8 mouse cellular contexts compared by ENCODE assay signal in the genomic region with DNA sequence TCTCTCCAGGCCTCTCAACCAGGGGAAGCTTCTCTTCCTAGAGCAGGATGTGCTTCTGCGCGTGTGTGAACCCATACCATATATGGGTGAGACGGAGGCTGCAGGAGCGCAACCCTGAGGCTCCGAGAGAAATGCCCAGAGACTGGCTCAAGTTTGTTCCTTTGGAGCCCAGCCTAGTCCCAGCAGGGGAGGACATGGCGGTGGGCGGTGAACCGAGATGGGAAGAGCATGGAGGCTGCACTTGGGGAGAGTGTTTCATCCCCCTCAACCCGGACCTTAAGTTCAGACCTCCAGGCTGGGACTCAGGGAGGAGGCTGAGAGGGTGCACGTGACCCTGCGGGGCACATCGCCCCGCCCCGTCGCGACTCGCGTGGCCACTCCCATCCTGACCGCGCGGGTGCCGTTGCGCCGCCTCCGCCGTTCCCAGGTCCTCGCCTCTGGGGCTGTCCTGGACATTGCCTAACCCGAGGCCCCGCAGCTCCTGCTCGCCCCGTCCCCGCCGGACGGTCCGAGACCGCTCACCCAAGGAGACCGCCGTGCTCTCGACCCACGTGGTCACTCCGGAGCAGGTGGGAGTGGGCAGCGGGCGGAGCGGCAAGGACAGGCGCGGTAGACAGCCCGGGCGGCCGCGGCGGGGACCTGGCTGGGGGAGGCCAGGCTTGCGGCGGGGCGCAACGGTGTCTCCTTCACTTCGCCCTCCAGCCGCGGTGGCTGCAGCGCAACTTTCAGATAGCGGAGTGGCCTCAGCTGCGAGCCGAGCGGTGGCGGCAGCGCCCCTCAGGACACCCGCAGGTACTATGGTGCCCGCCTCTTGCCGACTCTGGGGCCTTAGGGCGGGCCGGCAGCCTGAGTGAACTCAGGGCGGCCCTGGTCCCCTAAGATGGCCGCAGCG. TPM values are rescaled to one million over a fixed set of nuclear protein-coding genes. Genes with fewer than 3 reads are reported as not detected.
DNase-seq lines count a peak whose midpoint lies in the region; ATAC-seq and TF ChIP-seq lines count a peak whose summit lies in the region.

No protein-coding gene starts in this region.

- H3K9ac ChIP-seq in heart, embryonic 13.5 days, result peak overlapping the region; percentile 99
- peak overlapping the region; percentile 92 for H3K9ac ChIP-seq in kidney, postnatal 0 days (ENCODE audit: low read depth, low read length)
- H3K9ac ChIP-seq in liver, embryonic 11.5 days (ENCODE audit: low read depth, low read length), result peak overlapping the region; percentile 96

- H3K9me3 ChIP-seq in heart, embryonic 13.5 days, result no peaks in the 10 kb centered on the region
- no peaks in the 10 kb centered on the region for H3K9me3 ChIP-seq in kidney, postnatal 0 days (replicated peaks; ENCODE audit: low read length)
- no peaks in the 10 kb centered on the region for H3K9me3 ChIP-seq in liver, embryonic 11.5 days (ENCODE audit: control insufficient read depth, low read length)

- peaks cover 35% of the 10 kb centered on the region for H3K36me3 ChIP-seq in heart, embryonic 13.5 days
- H3K36me3 ChIP-seq in kidney, postnatal 0 days (ENCODE audit: insufficient read depth, low read length), result peaks cover 11% of the 10 kb centered on the region
- peaks cover 17% of the 10 kb centered on the region for H3K36me3 ChIP-seq in liver, embryonic 11.5 days (ENCODE audit: control insufficient read depth, insufficient read depth, low read length)
- H3K36me3 ChIP-seq in myocyte (ENCODE audit: control insufficient read depth, insufficient read depth), result peaks cover 25% of the 10 kb centered on the region

- under 1% methylated on average over 72 of the region's 73 CpGs for WGBS in heart, embryonic 13.5 days
- WGBS in kidney, postnatal 0 days, result under 1% methylated on average over 72 of the region's 73 CpGs
- under 1% methylated on average over 73 of the region's 73 CpGs for WGBS in liver, embryonic 11.5 days

- peak; percentile 87 for TF ChIP-seq POLR2A in myocyte (IDR thresholded peaks at IDR 0.05; ENCODE audit: insufficient read length, low read depth)

- 0 out of 2 replicates have a peak, but pooled peaks have one; percentile 19 for TF ChIP-seq CTCF in kidney, postnatal 0 days (IDR thresholded peaks at IDR 0.05; ENCODE audit: low read depth)

- peaks cover 47% of the 10 kb centered on the region for H3K79me2 ChIP-seq in myocyte (ENCODE audit: control insufficient read depth, insufficient read depth)

- DNase-seq in kidney, postnatal 0 days (ENCODE audit: low spot score), result peak; percentile 97
- DNase-seq in liver, embryonic 11.5 days (ENCODE audit: low spot score), result peak; percentile 98
- DNase-seq in spleen, postnatal 4 days (ENCODE audit: low spot score in 2 of 2), result peak; percentile 97 to 98

- H3K27ac ChIP-seq in brown adipose tissue, adult 24 weeks (replicated peaks; ENCODE audit: low read depth, low read length), result peak overlapping the region; percentile 99
- peak overlapping the region; percentile 99 for H3K27ac ChIP-seq in heart, embryonic 13.5 days (replicated peaks)
- peak overlapping the region; percentile 95 for H3K27ac ChIP-seq in kidney, postnatal 0 days
- peak overlapping the region; percentile 96 for H3K27ac ChIP-seq in liver, embryonic 11.5 days (ENCODE audit: low read depth, low read length)

- H3K4me2 ChIP-seq in heart, embryonic 13.5 days, result peak overlapping the region; percentile 83
- peak overlapping the region; percentile 81 for H3K4me2 ChIP-seq in kidney, postnatal 0 days (ENCODE audit: low read length)
- H3K4me2 ChIP-seq in liver, embryonic 11.5 days, result peak overlapping the region; percentile 94
- H3K4me2 ChIP-seq in myocyte (ENCODE audit: low read depth), result peak overlapping the region; percentile 90

- peaks cover 13% of the 10 kb centered on the region; the same call in 1 of the 2 replicates for H3K4me1 ChIP-seq in brown adipose tissue, adult 24 weeks (ENCODE audit: control insufficient read depth, insufficient read depth, insufficient read length, low read length)
- peaks cover 58% of the 10 kb centered on the region for H3K4me1 ChIP-seq in heart, embryonic 13.5 days
- H3K4me1 ChIP-seq in kidney, postnatal 0 days (replicated peaks; ENCODE audit: insufficient read depth, low read length), result peaks cover 23% of the 10 kb centered on the region
- H3K4me1 ChIP-seq in liver, embryonic 11.5 days (replicated peaks; ENCODE audit: control insufficient read depth, insufficient read depth, low read length), result peaks cover 32% of the 10 kb centered on the region

- ATAC-seq in CD4-positive, CD25-positive, alpha-beta regulatory T cell, adult 4 months, result peak; percentile 93
- ATAC-seq in erythroid progenitor cell, adult 5-6 weeks (replicated peaks; ENCODE audit: low FRiP score, poor library complexity, severe bottlenecking), result peak; percentile 96
- peak; percentile 97 for ATAC-seq in heart, embryonic 13.5 days (ENCODE audit: extremely low read depth, insufficient number of reproducible peaks, low FRiP score, low TSS enrichment)
- peak; percentile 98 for ATAC-seq in kidney, postnatal 0 days (replicated peaks; ENCODE audit: low FRiP score, low read depth)
- ATAC-seq in liver, embryonic 11.5 days (replicated peaks; ENCODE audit: low FRiP score), result peak; percentile 96

- H3K27me3 ChIP-seq in heart, embryonic 13.5 days (replicated peaks), result no peaks in the 10 kb centered on the region
- H3K27me3 ChIP-seq in kidney, postnatal 0 days (ENCODE audit: insufficient read depth, low read length), result no peaks in the 10 kb centered on the region
- H3K27me3 ChIP-seq in liver, embryonic 11.5 days (replicated peaks; ENCODE audit: control insufficient read depth, insufficient read depth, low read length), result no peaks in the 10 kb centered on the region
- H3K27me3 ChIP-seq in myocyte (ENCODE audit: control insufficient read depth, insufficient read depth, insufficient read length), result no peaks in the 10 kb centered on the region

- peak overlapping the region; percentile 72 for H3ac ChIP-seq in myocyte (ENCODE audit: control insufficient read depth, insufficient read length)

- peak overlapping the region; percentile 87 for H3K4me3 ChIP-seq in brown adipose tissue, adult 24 weeks (ENCODE audit: insufficient read depth, low read depth, low read length)
- peak overlapping the region; percentile 91 for H3K4me3 ChIP-seq in heart, embryonic 13.5 days
- peak overlapping the region; percentile 96 for H3K4me3 ChIP-seq in kidney, postnatal 0 days (replicated peaks; ENCODE audit: low read depth, low read length)
- peak overlapping the region; percentile 98 for H3K4me3 ChIP-seq in liver, embryonic 11.5 days (ENCODE audit: low read depth, low read length)
- H3K4me3 ChIP-seq in myocyte, result peak overlapping the region; percentile 98

TF ChIP-seq in myocyte, 11 proteins besides CTCF, POLR2A, EP300 and RAD21:
- TF ChIP-seq MYOG (IDR thresholded peaks at IDR 0.05; ENCODE audit: control insufficient read depth in 1 of 3, insufficient read depth in 1 of 3, insufficient read length in 2 of 3, low read depth in 2 of 3) (peak in 2 of 3 experiments; percentile 3 to 21), MYOD1 (IDR thresholded peaks at IDR 0.05; ENCODE audit: control insufficient read depth in 1 of 3, insufficient read length in 2 of 3, low read depth in 2 of 3) (peak in 1 of 3 experiments; percentile 29), POLR2AphosphoS2 (IDR thresholded peaks at IDR 0.05; ENCODE audit: insufficient read length, low read depth) (peak; percentile 95), TCF3 (IDR thresholded peaks at IDR 0.05; ENCODE audit: insufficient read length, low read depth) (no peak), REST (IDR thresholded peaks at IDR 0.05; ENCODE audit: insufficient read depth, insufficient read length) (peak; percentile 26), MAX (IDR thresholded peaks at IDR 0.05; ENCODE audit: low read depth) (peak; percentile 98), USF1 (IDR thresholded peaks at IDR 0.05; ENCODE audit: low read depth) (peak; percentile 91), CEBPB (IDR thresholded peaks at IDR 0.05; ENCODE audit: insufficient read depth, poor library complexity, severe bottlenecking) (no peak), SRF (IDR thresholded peaks at IDR 0.05; ENCODE audit: control insufficient read depth, insufficient read length, low read depth) (peak; percentile 98)

RNA-seq across cellular contexts. Expression of a gene that starts 6.1 kb away (rescaled TPM):
- 100 to 1,000 TPM; 239 to 241 TPM for polyA plus RNA-seq in CD4-positive, CD25-positive, alpha-beta regulatory T cell, adult 4 months (2017; shearing (Covaris generic))
- 276 and 351 TPM in 2 replicates for polyA plus RNA-seq in brown adipose tissue, adult 24 weeks (2012; ENCODE audit: insufficient read depth, insufficient read length, missing spikeins)
- total RNA-seq in erythroid progenitor cell, adult 5-6 weeks (2015; ENCODE audit: low replicate concordance), result 122 and 138 TPM in 2 replicates
- 83.9 and 105 TPM in 2 replicates for total RNA-seq in erythroid progenitor cell, adult 5-6 weeks (2017; ENCODE audit: low replicate concordance)
- polyA plus RNA-seq in heart, embryonic 13.5 days (2015; fragmentation: Nextera tagmentation; extraction: Ambion mirVana), result 414 and 475 TPM in 2 replicates
- polyA plus RNA-seq in kidney, postnatal 0 days (2015; fragmentation: Nextera tagmentation; extraction: Ambion mirVana), result 355 and 383 TPM in 2 replicates
- polyA plus RNA-seq in liver, embryonic 11.5 days (2014; fragmentation: Nextera tagmentation; extraction: Ambion mirVana), result 312 and 324 TPM in 2 replicates
- polyA plus RNA-seq in myocyte (2012; fragmentation: generic; extraction: Trizol), result 314 TPM

RNA-seq across cellular contexts. Expression of a gene that starts 17.7 kb away (rescaled TPM):
- 10 to 100 TPM; 19.0 to 20.4 TPM for polyA plus RNA-seq in CD4-positive, CD25-positive, alpha-beta regulatory T cell, adult 4 months (2017; shearing (Covaris generic))
- polyA plus RNA-seq in brown adipose tissue, adult 24 weeks (2012; ENCODE audit: insufficient read depth, insufficient read length, missing spikeins), result 27.9 and 37.4 TPM in 2 replicates
- total RNA-seq in erythroid progenitor cell, adult 5-6 weeks (2015; ENCODE audit: low replicate concordance), result 1.4 and 10.9 TPM in 2 replicates
- total RNA-seq in erythroid progenitor cell, adult 5-6 weeks (2017; ENCODE audit: low replicate concordance), result 10.0 and 12.7 TPM in 2 replicates
- polyA plus RNA-seq in heart, embryonic 13.5 days (2015; fragmentation: Nextera tagmentation; extraction: Ambion mirVana), result 36.7 and 44.7 TPM in 2 replicates
- polyA plus RNA-seq in kidney, postnatal 0 days (2015; fragmentation: Nextera tagmentation; extraction: Ambion mirVana), result 36.7 and 43.6 TPM in 2 replicates
- polyA plus RNA-seq in liver, embryonic 11.5 days (2014; fragmentation: Nextera tagmentation; extraction: Ambion mirVana), result 54.4 and 59.0 TPM in 2 replicates
- polyA plus RNA-seq in myocyte (2012; fragmentation: generic; extraction: Trizol), result 47.1 TPM

Comparison
In these comparisons a context has a peak if more than half of its experiments do, and no peak if none do; other contexts are left out.
1. Peak in every context shown above with its lines: DNase-seq, ATAC-seq, H3K4me3 ChIP-seq and H3K27ac ChIP-seq.